Mouse (Mus musculus): ENCODE results near the gene Gm7361.
"Not testable (repeated sequence)": the region's sequence is repeated elsewhere in the genome, so short reads cannot be mapped to it uniquely, and the experiment has no call there.

The Gm7361 gene
- long read RNA-seq, experiment 1: 0 reads
- long read RNA-seq, experiment 2: 0 reads

DNA sequence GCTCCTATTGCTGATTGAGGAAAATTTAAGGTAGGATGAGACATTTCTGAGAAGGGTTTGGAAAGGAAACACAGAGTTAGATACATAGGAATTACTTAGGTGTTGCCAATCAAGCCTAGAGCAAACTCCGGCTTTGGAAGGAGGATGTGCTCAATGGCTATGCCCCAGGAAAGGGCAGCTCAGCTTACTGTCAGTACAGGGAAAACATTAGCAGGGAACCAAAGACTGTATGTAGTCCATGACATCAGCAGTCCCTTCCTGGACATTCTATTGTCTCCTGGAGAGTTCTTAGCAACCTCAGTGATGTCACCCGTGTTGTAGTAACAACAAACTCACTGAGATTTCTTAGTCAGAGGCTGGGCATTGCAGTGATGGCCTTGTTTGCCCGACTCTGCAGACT is at the start of gene Gm7361:
Gene Gm7361, plus strand, starts transcription at position 301 of the 400 bp plus-strand sequence.
- intact Hi-C loops (cut with DNase I): not testable (repeated sequence)

DNA sequence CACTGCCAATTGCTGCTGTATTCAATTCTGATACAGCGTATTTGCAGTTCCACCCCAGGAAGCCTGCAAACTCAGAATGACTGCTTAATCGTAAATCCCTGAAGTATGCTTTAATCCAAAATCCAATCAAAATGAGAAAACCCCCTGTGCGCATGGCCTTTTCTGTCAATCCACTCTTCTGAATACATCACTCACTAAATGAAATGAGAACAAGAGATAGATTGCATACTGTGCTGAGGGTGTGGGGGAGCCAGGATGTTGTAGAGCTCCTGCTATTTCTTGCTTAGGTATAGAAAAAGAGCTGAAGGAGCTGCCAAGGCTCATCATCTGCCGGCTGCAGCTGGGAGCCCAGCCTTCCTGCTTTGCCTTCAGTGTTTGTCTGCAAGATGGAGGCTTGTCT is 46.5 kb upstream of the Gm7361 start:
- intact Hi-C loops (cut with DNase I): no loop called here

DNA sequence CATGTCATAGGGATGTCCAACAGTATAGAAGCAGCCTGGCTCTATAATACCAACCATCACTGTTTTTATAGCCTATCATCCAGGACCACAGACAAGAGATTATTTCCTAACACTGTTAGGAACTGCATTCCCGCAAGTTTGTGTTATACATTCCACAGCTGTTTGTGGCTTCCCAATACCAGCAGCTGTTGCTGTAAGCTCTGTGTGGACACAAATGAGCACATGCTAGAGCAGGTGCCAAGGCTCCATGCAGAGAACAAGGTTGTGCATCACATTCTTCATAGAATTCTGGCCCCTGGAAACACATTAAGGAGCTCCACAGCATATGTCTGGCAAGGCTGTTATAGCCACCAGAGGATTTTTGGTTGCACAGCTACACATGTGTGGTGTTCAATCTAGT is 35.4 kb upstream of the Gm7361 start:
- intact Hi-C loops (cut with DNase I): no loop called here

DNA sequence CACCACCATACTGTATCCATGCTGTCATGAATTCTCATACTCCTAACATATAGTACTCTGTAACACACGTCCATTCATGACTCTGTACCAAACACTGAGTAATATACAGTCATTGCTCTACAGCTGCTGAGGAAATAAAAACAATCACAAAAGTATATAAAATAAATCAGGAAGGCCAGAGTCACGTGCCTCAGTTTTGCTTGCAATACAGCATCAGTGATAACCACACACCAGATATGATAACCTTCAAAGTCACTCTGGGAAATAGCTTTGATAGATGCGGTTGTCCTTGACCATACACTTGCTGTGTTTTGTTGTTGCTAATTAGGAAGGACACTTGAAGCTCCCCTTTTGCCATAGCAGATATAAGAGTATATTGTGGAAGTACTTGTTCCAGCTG is 9.2 kb downstream of the Gm7361 start:
- intact Hi-C loops (cut with DNase I): not testable (repeated sequence)

DNA sequence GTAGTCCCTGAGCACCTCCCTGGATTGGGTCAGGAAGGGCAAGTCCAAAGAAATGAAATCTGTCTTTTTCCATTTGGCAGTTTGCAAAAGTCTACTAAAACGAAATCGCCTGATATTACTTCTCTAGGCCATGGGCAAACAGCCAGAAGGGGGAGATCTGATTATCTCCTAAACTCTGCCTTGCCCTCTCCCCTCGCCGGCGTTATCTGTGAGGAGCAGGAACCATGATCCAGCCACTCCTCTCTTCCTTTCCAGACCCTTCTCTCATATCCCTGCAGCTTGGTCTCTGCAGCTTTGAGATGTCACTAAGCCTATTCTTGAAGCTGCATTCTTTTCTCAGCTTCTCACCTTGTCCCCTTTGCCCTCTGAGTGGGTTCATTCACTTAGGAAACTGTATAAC is 22.9 kb downstream of the Gm7361 start:
- intact Hi-C loops (cut with DNase I): loop anchor here (5.0 kb wide), 1 partner anchor 747 kb away; no protein-coding TSS in a partner anchor

DNA sequence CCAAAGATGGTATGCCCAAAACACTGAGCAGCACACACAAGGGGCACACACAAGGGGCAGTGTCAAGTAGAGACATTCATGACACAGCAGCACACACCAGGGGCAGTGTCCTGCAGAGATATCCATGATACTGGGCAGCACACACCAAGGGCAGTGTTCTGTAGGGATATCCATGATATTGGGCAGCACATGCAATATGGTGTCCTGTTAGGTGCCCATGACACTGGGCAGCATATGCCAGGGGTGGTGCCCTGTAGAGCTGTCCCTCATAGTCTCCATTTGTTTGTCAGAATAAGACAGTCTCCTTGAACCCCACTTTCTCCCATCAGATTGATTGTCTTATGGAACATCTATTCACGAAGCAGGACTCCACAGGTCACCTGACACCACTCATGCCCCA is 24.2 kb downstream of the Gm7361 start:
- intact Hi-C loops (cut with DNase I): loop anchor here (5.0 kb wide), 1 partner anchor 746 kb away; no protein-coding TSS in a partner anchor

DNA sequence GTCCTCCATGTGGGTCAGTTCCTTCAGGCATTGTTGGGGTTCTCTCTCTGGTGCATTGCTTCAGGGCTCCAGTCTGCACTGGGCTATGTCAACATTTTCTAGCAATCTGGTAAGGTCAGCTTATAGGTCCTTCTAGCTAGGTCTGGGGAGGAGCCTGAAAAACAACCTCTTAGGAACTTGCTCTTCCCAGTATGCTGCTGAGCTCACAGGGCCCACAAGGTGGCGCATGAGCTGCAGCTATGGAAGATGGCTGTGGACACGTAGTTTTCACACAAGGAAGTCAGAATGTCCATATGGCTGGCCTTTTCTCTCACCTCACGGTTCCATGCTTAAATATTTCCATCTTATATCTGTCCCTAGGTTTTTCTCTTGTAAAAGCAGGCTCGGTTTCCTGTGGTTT is 24.8 kb downstream of the Gm7361 start:
- intact Hi-C loops (cut with DNase I): loop anchor here (5.0 kb wide), 1 partner anchor 745 kb away; no protein-coding TSS in a partner anchor

DNA sequence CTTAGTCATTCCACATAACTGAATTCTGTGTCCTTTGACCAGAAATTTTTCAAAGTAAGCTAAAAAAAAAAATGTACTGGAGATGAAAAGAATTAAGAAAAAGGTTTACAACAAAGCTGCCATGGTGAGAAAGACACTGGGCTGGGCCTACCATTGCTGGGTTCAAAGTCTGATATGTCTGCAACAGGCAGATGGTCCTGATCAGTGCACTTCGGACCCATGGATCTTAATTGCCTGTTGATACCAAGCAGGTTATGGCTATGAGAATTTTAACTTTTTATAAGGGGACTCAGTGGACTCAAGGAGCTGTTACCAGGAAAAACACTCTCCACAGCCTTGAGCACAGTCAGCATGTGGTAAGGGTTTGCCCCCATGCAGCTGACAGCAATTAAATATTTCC is 25.9 kb downstream of the Gm7361 start:
- intact Hi-C loops (cut with DNase I): loop anchor here (5.0 kb wide), 1 partner anchor 744 kb away; no protein-coding TSS in a partner anchor

DNA sequence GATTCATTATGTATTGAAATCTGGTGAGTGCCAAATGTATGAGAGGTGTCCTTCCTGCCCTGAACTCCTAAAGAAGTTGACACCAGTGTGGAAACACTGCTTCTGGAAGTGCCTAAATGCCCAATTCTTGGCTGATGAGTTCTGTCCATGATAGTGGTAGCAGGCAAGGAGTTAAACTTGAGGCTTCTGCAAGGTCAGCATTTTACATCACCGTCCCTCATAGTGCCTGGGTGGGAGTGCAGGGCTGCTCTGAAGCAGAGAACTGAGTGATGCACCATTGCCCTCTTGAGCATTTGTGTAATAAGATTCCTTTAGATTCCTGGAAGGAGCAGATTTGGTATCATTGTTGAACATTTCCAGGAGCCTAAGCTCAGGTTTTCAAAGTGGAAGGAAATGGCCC is 34.1 kb downstream of the Gm7361 start:
- intact Hi-C loops (cut with DNase I): no loop called here

DNA sequence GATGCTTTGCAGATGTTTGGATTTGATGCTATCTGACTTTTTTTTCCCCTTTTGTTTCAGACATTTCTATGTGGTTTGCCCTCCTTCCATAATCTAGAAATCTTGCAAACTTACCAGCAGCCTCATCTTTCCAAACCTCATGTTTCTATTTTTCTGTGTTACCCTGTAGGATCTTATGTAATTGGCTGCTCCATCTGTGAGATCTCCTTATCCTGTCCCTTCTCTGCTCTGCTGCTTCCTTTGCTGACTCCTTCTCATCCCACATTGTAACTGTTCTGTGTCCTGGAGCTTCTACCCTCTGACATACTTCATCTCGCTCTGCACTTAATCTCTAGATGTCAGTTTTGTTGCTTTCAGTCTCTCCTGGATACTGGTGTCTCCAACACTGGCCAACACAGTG is 35.8 kb downstream of the Gm7361 start:
- intact Hi-C loops (cut with DNase I): no loop called here
